Mouse (Mus musculus): ENCODE results near the gene Man2a1. TPM values are rescaled to one million over a fixed set of nuclear protein-coding genes. Genes with fewer than 3 reads are reported as not detected.

Man2a1 gene
- polyA plus RNA-seq (2012), result not detected in 2 replicates

DNA sequence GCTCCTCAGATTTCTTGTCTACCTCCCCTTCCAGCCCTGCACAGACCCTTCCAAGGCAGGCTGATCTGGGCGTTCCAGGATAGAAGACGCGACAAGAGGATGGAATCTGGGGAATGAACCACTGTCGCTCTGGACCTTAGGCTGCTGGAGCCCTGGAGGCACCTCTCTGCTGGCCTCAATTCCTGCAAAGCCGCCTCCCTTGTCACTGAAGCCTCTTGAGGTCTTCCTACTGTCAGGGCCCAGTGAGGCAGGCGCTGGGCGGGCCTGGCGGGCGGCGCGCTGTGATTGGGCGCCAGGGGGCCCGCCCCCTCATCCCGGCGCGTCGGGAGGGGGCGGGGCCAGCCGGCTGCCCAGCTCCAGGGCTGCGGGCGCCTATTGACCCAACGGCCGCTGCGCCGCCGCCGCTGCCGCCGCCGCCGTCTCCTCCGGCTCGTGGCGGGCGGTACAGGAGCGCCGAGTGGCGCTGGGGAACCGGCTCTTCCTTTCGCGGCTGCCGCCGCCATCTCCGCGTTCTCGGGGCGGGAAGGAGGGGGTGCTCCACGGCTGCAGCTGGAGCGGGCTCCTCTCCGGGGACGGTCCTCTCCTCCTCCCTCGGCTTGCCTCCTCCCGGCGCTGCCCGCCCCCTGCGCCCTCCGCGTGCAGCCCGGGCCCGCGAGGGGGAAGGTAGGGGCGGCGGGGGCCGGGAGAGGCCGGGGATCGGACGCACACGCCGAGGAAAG is at the start of gene Man2a1:
Gene Man2a1 (plus strand): TSS at position 365 of the 719 bp plus-strand sequence.
- TF ChIP-seq GATA1 (IDR thresholded peaks at IDR 0.05; ENCODE audit: low read length), result no peak

- no peak for TF ChIP-seq GATA1 (IDR thresholded peaks at IDR 0.05; ENCODE audit: low read length)
These were observed 47.2 kb upstream of the Man2a1 start for GRCm38 (mm10) chr17:64553358-64553757.

GRCm38 (mm10) chr17:64554901-64555300 is 45.6 kb upstream of the Man2a1 start:
- TF ChIP-seq GATA1 (IDR thresholded peaks at IDR 0.05; ENCODE audit: low read length), result no peak

GRCm38 (mm10) chr17:64556661-64557445 is 43.7 kb upstream of the Man2a1 start:
- no peak for TF ChIP-seq GATA1 (IDR thresholded peaks at IDR 0.05; ENCODE audit: low read length)

- TF ChIP-seq GATA1 (IDR thresholded peaks at IDR 0.05; ENCODE audit: low read length), result no peak
These were observed 41.5 kb upstream of the Man2a1 start for GRCm38 (mm10) chr17:64558994-64559540.

- no peak for TF ChIP-seq GATA1 (IDR thresholded peaks at IDR 0.05; ENCODE audit: low read length)
These were observed 34.1 kb upstream of the Man2a1 start for GRCm38 (mm10) chr17:64566435-64566834.

DNA sequence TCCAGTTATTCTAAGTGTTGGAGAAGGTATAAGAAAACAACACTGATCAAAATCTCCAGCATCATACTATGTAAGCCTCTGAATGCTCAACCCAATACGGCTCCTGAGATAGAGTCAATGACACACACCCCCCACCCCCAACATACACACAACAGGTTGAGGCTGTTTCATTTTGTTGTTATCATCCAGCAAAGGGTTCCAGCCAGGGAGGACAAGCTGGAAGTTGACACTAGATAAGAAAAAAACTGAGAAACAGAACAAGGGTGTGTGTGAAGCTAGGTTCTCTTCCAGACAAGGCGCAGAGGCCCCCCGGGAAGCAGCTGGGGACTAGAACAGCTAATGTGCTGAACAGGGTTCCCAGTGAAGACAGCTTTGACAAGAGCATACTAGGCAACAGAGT is 33.0 kb upstream of the Man2a1 start:
- TF ChIP-seq GATA1 (IDR thresholded peaks at IDR 0.05; ENCODE audit: low read length), result no peak

DNA sequence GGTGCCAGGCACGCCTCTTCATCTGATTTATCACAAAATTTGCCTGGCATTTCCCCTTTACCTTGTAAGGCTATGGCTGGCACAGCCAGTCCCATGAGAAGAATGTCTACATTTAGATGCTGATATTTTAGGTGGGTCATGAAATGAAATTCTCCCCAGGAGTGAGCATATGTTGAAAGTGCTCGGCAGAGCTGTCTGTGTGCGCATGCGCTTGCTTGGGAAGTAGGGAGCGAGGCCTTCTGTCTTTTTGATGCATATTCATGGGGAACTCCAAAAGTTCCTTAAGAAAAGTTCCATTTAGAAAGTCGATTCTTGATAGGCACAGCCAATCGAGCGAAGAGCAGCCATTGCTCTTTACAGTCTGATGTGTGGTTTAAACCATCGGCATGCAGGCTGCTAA is 26.6 kb upstream of the Man2a1 start:
- no peak for TF ChIP-seq GATA1 (IDR thresholded peaks at IDR 0.05; ENCODE audit: low read length)

DNA sequence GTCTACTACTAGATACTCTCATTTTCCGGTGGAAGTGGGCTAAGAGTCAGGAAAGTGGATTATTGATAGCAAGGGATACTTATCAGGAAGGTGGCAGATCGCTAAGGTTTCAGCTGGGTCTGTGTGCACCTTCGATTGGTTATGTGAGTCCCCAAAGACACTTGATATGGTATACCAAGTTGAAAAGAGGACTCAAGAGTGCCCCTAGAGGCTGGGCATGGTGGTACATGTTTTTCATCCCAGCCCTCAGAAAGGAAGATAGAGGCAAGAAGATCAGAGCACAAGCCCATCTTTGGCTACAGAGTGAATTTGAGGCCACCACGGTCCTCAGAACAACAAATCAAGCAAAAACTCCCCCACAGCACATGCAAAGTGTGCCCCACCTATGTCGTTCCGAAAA is 25.3 kb upstream of the Man2a1 start:
- TF ChIP-seq GATA1 (IDR thresholded peaks at IDR 0.05; ENCODE audit: low read length), result no peak

DNA sequence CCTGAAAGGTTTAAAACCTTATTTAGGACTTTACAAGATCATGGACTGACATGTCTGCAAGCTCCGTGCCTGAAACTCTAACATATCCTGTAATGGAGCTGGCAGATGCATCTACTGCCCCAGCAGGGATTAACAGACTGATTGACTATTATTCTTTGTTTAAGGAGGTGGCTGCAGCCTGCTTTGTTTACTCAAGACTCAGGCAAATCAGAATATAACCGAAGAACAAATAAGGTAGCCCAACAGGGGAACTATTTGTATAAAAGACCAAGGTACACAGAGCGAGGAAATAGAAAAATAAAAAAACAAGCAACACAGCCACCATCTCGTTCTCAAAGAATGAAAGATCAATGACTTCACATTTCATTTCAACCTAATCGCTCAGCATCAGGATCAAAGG is 23.1 kb upstream of the Man2a1 start:
- TF ChIP-seq GATA1 (IDR thresholded peaks at IDR 0.05; ENCODE audit: low read length), result no peak

- no peak for TF ChIP-seq GATA1 (IDR thresholded peaks at IDR 0.05; ENCODE audit: low read length)
These were observed 22.2 kb upstream of the Man2a1 start for GRCm38 (mm10) chr17:64578346-64578745.

GRCm38 (mm10) chr17:64579696-64580095 is 20.8 kb upstream of the Man2a1 start:
- TF ChIP-seq GATA1 (IDR thresholded peaks at IDR 0.05; ENCODE audit: low read length), result no peak

GRCm38 (mm10) chr17:64581133-64581532 is 19.4 kb upstream of the Man2a1 start:
- no peak for TF ChIP-seq GATA1 (IDR thresholded peaks at IDR 0.05; ENCODE audit: low read length)

- TF ChIP-seq GATA1 (IDR thresholded peaks at IDR 0.05; ENCODE audit: low read length), result no peak
These were observed 18.6 kb upstream of the Man2a1 start for GRCm38 (mm10) chr17:64581962-64582361.

DNA sequence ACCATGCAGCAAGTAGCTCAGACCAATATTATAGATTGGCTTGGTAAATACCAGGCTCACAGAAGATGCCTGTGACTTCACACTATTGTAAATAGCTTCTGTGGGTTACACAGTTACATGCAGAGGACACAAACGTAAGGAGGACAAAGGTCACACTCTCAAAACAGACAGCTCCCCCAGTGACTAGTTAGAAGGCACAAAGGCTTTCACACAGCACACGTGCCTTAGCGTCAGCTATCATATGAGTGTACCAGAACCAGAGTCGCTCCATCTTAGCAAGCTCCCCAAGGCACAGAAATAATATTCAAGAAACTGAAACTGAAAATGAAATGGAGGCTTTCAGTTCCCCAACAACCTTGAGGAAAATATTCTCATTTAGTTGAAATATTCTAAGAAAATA is 10.1 kb upstream of the Man2a1 start:
- TF ChIP-seq GATA1 (IDR thresholded peaks at IDR 0.05; ENCODE audit: low read length), result no peak

GRCm38 (mm10) chr17:64591366-64591765 is 9.2 kb upstream of the Man2a1 start:
- TF ChIP-seq GATA1 (IDR thresholded peaks at IDR 0.05; ENCODE audit: low read length), result no peak
